Mouse (Mus musculus): ENCODE measurements at regions not wholly inside any gene's neighbourhood (a gene's known extent, or its start where the extent isn't known, plus 50 kb on each side); places are given as distances from the start of the nearest gene placed in this dataset.

GRCm38 (mm10) chr12:16054591-16054990, 237.9 kb upstream of the Trib2 start:
- TF ChIP-seq ZC3H11A (IDR thresholded peaks at IDR 0.05; ENCODE audit: borderline replicate concordance, low read depth, low read length) (no peak), HCFC1 (IDR thresholded peaks at IDR 0.05; ENCODE audit: borderline replicate concordance, insufficient read depth, low read length) (no peak), MAFK (IDR thresholded peaks at IDR 0.05; ENCODE audit: insufficient read depth, low read depth, low read length) (no peak)

Measured in ES-E14 (cell line).